Mouse (Mus musculus) lung, adult 2 months (tissue): Measurements from ENCODE around the gene Dsp.

Experiments
- CTCF ChIP-seq: fragments of 200-500 bp; IDR thresholded peaks from 2 replicates; pipeline ENCODE4 v1.5.1; 2011; ENCODE audit warnings: mild to moderate bottlenecking, low read length, control low read depth; ENCODE audit not compliant: insufficient read depth
- POLR2A ChIP-seq: fragments of 200-500 bp; IDR thresholded peaks from 2 replicates; pipeline ENCODE4 v1.6.1; 2011; ENCODE audit warnings: low read depth, mild to moderate bottlenecking, control low read depth, low read length, borderline replicate concordance; ENCODE audit errors: extremely low read depth

GRCm38 (mm10) chr13:38157635-38158034, 6.5 kb downstream of the Dsp start:
- TF ChIP-seq POLR2A: no peak
- no peak for TF ChIP-seq CTCF
